Mouse (Mus musculus): Measurements from ENCODE around the gene Miga1. TPM values are rescaled to one million over a fixed set of nuclear protein-coding genes. Genes with fewer than 3 reads are reported as not detected.
A peak's percentile ranks its signal among the peaks of the same experiment; 100 is the strongest.

Gene Miga1
- total RNA-seq, 2 experiments from 2014 or later = 16.9 to 26.8 TPM

DNA sequence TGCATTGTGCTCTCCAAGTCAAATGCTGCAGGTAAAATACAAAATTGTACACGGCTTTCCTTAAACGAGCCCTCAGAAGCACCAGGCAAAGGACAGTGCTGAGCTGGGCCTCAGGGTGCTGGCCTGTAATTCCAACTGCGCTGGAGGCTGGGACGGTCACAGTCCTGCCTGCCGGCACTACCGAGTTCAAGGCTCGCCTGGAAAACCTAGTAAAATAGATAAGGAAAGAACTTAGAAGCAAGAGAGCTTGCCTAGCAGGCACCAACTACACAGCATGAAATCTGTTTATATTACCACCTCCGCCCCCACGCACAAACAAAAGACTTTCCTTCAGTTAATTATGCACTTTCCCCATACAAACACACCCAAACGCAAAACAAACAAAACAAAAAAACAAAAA lies 75.8 kb downstream of the Miga1 start:
- no peak for ATAC-seq (replicated peaks; ENCODE audit: low FRiP score, low TSS enrichment, poor library complexity, severe bottlenecking)

DNA sequence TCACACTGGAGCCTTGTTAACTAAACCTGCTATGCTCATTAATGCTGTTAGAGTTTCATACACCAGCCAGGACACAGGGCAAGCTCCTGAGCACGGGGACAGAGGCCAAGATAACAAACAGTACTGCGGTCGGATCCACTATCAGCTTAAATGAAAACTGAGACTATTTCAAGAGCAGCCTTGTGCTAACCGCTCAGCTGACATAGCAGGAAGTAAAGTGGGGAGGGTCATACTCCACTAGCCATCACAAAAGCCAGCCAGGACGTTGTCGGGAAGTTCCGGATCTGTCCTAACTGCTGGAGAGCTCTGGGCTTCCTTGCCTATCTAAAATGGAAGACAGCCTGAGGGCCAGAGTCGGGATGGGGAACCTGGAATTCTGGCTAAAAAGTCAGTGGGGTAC lies 78.3 kb downstream of the Miga1 start:
- ATAC-seq (replicated peaks; ENCODE audit: low FRiP score, low TSS enrichment, poor library complexity, severe bottlenecking) = peak; percentile 39; the same call in 1 of the 2 replicates

DNA sequence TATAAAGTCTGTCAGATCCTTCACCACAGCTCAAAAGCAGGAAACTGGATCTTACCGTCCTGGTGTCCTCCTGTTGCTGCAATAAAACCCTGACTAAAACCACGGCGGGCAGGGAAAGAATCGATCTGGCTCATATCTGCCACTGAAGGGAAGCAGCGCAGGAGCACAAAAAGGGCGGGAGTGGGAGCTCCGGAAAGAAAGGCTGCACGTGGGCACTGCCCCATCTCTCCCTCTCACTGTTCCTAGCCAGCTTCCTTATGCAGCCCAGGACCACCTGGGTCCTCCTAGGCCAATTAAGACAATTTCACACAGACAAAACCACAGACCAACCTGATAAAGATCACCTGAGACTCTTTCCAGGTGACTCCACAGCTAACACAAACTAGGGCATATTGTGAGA lies 78.8 kb downstream of the Miga1 start:
- ATAC-seq (replicated peaks; ENCODE audit: low FRiP score, low TSS enrichment, poor library complexity, severe bottlenecking) = 0 out of 2 replicates have a peak, but pooled peaks have one; percentile 11

DNA sequence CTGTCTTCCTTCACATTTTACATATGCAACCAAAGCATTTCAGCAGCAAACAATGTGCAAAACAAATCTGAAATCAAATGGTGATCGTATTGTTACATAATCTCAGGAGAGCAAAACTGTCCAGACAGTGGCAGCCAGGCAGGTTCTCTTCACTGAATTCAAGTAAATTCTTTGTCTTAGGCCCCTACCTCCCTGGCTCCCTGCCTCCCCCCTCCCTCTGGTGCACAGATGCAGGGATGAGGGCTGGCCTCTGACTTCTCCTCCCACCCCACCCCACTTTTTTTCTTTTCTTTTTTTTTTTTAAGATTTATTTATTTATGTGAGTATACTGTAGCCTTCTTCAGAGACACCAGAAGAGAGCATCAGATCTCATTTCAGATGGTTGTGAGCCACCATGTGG lies 79.8 kb downstream of the Miga1 start:
- ATAC-seq (replicated peaks; ENCODE audit: low FRiP score, low TSS enrichment, poor library complexity, severe bottlenecking) = no peak

DNA sequence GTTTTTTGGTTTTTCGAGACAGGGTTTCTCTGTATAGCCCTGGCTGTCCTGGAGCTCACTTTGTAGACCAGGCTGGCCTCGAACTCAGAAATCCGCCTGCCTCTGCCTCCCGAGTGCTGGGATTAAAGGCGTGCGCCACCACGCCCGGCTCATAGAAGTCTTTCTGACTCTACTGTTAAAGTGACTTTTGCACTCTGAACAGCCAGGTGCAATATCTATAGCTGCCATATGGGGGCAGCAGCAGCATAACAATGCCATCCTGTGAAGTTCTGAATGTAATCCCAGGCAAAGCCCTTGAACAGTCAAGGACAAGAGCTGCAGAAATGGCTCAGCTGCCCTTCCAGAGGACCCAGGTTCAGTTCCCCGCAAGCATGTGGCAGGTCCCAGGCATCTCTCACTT lies 80.8 kb downstream of the Miga1 start:
- peak; percentile 76 for ATAC-seq (replicated peaks; ENCODE audit: low FRiP score, low TSS enrichment, poor library complexity, severe bottlenecking)

DNA sequence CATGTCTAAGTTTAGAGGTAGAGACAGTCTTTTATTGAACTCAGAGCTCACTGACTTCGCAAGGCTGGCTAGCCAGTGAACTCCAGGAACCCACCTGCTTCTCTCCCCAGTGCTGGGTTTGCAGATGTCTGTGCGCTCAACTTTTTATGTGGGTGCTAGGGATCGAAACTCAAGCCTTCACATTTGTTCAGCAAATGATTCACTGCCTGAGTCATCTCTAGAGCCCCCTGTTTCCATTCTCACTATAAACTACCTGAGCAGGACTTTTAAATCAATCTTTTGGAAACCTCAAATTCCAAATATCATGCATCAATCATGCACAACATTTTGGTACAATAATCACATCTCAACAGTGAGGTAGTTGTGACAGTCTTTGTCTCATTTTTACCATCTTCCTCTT lies 82.7 kb downstream of the Miga1 start:
- no peak for ATAC-seq (replicated peaks; ENCODE audit: low FRiP score, low TSS enrichment, poor library complexity, severe bottlenecking)

DNA sequence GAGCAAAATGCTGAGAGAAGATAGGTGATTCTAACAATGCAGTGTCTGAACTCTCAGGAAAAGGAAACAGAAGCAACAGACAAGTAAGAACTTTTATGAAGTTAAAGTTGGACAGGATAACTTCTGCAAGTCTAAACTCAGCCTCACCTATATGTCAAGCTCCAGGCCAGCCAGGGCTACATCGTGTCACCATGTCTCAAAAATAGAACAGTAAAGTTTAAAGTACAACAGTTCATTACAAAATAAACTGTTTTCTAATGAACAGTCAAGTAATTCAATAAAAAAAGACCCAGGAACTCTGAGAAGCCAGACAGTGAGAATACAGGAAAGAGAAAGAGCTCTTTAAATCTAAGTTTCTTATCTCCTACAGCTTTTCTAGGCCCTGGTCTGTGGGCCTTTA lies 89.7 kb downstream of the Miga1 start:
- no peak for ATAC-seq (replicated peaks; ENCODE audit: low FRiP score, low TSS enrichment, poor library complexity, severe bottlenecking)

DNA sequence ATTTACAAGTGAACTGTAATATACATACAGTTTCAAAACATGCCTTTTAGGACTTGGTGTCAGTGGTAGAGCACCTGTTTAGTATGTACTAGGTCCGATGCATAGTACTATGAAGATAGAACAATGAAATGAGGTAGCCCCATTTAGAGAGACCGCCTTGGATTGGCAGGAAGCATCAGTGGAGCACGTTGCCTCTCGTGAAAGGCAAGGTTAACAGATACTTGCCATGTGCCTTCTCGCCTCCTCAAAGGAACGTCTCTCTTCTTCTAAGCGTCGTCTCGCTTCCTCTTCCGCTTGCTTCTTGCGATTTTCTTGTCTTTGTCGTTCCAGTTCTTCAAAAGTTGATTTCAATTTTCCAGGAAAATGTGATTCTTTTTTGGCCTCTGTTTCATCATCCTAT lies 92.5 kb downstream of the Miga1 start:
- no peak for ATAC-seq (replicated peaks; ENCODE audit: low FRiP score, low TSS enrichment, poor library complexity, severe bottlenecking)

DNA sequence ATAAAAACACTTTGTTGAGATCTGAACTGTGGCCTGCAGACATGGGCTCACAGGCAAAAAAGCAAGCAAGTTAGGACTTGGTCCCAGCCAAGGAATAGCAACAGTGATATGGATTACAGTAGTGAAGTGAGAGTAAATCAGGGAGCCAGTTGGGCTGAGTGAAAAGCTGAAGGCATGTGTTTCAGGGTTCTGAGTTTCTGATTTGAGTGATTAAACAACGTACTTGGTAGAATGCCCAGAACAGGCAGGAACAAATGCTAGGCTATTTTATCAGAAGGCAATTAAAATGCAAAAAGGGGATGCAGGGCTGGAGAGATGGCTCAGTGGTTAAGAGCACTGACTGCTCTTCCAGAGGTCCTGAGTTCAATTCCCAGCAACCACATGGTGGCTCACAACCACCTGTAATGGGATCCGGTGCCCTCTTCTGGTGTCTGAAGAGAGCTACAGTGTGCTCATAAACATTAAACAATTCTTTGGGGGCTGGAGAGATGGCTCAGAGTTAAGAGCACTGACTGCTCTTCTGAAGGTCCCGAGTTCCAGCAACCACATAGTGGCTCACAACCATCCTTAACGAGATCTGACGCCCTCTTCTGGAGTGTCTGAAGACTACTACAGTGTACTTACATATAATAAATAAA lies 94.8 kb downstream of the Miga1 start:
- ATAC-seq (replicated peaks; ENCODE audit: low FRiP score, low TSS enrichment, poor library complexity, severe bottlenecking) = peak; percentile 72

DNA sequence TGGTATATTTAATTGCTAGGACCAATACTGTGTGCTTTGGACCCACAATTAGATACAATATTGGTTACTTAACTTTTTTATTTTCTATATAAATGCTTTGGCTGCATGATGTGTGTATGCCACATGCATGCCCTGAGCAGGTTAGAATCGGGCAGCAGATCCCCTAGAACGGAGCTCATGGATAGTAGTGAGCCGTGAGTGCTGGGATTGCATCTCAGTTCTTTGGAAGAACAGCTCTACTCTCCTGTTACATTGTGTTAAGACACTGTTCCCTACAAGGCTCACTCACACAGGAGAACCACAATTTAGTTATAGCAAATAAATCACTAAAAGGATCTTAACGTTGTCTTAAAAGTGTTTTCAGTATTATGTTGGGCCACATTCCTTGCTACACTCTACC lies 96.9 kb downstream of the Miga1 start:
- ATAC-seq (replicated peaks; ENCODE audit: low FRiP score, low TSS enrichment, poor library complexity, severe bottlenecking) = no peak

DNA sequence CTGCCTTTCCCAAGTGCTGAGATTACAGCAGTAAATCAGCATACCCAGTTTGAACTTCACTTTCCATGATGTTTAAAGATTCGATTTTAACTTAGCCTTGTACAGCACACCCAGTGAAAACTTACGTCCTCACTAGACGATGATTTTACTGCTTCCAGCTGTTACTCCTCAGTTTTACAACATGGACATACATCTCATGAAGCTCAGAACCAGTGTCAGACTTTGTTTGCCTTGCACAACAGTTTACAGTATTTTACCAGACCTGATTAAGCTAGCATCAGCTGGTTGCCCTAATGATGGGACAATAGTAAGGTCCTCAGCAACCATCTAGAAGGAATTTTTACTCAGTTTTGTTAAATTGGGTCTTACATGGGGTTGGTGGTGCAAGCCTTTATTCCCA lies 99.1 kb downstream of the Miga1 start:
- ATAC-seq (replicated peaks; ENCODE audit: low FRiP score, low TSS enrichment, poor library complexity, severe bottlenecking) = no peak

DNA sequence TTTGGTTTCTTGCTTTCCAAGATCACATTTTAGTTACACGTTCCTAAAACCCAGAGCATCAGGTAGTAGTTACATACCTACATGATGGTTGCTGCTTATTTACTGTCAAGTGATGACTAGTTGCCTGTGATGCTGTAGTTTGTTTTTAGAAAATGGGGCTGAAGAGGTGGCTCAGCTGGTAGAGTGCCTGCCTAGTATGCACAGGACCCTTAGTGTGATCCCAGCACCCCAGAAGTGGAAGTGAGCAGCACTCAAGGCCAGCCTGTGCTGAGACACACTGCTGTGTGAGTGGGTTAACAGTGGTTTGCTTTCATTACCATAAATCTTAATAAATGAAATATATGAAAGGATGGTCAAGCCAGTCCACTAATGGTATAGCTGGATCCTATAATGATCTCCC lies 100.6 kb downstream of the Miga1 start:
- no peak for ATAC-seq (replicated peaks; ENCODE audit: low FRiP score, low TSS enrichment, poor library complexity, severe bottlenecking)

DNA sequence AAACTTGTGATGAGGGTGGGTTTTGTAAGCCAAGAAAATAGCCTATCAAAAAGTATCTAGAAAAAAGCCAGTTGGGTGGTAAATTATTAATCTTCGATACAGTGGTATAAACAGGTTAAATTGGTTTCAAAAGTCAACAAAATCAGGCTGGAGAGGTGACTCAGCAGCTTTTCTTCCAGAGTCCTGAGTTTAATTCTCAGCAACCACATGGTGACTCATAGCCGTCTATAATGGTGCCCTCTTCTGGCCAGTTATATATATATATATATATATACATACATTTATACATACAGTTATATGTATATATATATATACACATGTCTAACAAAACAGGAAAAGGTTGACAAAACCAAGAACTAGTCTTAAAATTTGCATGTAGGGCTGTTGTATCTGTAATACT lies 101.4 kb downstream of the Miga1 start:
- peak; percentile 53 for ATAC-seq (replicated peaks; ENCODE audit: low FRiP score, low TSS enrichment, poor library complexity, severe bottlenecking)

DNA sequence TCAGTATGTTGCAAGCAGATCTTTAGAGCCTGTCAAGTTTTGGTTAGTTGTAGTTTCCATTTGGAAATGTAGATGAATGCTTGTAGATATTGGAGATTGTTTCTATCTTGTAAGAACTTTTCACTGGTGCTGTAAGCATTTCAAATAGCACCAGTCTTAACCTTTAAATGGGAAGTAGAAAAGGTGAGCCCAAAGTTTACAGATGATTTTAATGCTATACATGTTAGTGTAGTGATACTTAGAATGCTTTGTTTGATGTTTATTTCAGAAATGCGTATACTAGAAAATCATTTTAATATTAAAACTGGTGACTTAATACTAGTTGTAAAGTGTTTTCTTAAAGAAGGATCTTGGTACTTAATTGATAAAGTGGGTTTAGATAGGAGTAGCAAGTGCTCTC lies 104.4 kb downstream of the Miga1 start:
- ATAC-seq (replicated peaks; ENCODE audit: low FRiP score, low TSS enrichment, poor library complexity, severe bottlenecking) = no peak

DNA sequence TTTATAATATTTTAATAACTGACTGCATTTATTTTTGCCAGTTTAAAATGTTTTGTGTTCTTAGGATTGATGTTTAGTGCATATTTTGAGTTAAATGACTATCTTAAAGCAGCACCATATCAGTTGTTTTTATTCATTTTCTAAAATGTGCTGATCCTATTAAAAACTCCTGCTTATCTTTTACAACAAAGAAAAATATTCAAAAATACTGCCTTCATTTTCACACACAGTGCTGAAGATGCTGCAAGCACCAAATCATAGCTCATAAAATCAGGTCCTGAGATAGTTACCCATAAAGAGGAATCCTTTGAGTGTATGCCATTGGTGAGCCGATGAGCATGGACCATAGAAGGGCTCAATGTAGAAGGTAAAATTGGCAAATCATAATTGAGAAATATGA lies 105.0 kb downstream of the Miga1 start:
- ATAC-seq (replicated peaks; ENCODE audit: low FRiP score, low TSS enrichment, poor library complexity, severe bottlenecking) = no peak

DNA sequence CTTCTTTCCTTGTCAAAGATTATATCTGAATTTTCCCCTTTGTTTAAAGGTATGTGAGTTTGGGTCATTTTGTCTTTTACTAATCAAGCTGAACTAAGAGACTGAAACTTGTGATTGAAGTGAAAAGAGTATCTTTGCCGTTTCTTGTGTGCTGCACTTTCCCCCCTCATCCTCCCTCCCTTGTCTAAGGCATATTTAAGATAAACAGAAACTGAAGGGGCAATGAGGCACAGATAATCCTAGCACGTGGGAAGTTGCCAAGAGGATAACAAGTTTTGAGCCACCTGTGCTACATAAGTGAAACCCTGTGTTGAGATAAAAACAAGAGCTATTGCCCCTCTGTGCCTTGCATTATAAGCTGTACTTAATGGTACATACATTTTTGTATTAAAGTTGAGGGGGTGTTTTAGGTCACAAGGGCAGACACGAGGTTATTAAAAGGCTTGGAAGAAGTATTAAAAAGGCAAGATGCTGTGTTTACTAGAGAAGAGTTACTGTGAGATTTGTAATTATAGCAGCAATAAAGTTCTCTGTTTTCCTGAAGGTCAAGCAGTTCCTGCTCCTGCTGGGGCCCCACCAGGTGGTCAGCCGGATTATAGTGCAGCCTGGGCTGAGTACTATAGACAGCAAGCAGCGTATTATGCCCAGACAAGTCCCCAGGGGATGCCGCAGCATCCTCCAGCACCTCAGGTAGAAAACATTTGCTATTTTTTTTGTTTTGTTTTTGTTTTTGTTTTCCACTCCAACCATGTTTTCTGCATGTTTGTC lies 108.7 kb downstream of the Miga1 start:
- ATAC-seq (replicated peaks; ENCODE audit: low FRiP score, low TSS enrichment, poor library complexity, severe bottlenecking) = peak; percentile 91

DNA sequence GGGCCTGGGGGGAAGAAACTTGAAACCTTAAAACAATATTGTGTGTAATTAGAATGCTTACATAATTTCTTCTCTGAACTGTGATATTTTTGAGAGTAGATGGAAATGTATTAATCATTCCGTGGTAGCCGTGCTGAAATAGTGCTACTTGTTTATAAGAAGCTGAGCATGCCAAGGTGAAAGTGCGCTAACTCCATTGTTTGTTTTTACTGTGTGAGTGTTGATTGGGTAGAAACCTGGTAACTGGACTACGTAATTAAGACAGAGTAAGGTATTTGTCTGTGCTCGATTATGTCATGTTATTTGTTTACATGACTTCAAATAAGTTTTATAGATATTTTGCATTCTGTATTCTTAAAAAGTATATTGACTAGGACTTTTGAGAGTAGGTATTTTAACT lies 110.9 kb downstream of the Miga1 start:
- no peak for ATAC-seq (replicated peaks; ENCODE audit: low FRiP score, low TSS enrichment, poor library complexity, severe bottlenecking)

DNA sequence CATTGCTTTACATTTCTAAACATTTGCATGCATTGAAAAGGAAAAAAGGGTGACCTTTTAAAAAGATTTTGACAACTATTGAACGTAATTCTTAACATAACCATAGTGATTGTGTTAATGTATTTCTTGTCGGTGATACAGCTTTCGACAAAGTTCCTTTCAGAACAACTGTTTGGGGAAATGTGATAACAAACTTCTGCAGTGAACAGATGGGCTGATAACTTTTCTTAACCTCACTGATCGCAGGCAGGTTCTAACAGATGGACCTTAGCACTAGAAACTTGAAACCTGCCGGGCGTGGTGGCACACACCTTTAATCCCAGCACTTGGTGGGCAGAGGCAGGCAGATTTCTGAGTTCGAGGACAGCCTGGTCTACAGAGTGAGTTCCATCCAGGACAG lies 111.4 kb downstream of the Miga1 start:
- ATAC-seq (replicated peaks; ENCODE audit: low FRiP score, low TSS enrichment, poor library complexity, severe bottlenecking) = no peak

DNA sequence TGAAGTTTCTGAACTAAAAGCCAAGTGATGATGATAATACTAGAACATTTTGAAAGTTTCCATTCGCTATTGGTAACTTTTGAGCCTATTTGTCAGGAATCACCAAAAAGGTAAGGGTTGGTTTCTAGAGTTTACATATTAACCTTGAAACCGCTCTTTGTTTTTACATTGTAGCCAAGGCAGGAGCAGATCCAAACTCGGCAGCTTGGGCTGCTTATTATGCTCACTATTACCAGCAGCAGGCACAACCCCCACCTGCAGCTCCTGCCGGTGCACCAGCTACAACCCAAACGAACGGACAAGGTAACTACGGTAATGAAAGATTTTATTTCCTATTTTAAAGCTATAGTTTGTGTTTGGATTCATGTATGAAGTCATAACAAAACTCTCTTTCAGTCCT lies 114.3 kb downstream of the Miga1 start:
- no peak for ATAC-seq (replicated peaks; ENCODE audit: low FRiP score, low TSS enrichment, poor library complexity, severe bottlenecking)

DNA sequence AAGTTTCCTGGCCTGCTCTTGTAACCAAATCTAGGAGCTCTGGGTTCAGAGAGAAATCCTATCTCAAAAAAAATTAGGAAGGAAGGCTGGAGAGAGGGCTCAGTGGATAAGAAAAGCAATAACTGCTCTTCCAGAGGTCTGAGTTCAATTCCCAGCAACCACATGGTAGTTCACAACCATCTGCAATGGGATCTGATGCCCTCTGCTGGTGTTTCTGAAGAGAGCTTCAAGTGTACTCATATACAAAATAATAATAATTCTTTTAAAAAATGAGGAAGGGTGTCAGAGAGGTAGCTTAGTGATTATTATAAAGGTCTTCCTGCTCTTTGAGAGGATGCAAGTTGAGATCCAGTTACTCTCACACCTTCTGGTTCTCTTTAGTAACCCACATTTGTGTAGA lies 115.3 kb downstream of the Miga1 start:
- ATAC-seq (replicated peaks; ENCODE audit: low FRiP score, low TSS enrichment, poor library complexity, severe bottlenecking) = no peak

Data from megakaryocyte-erythroid progenitor cell, adult 5-6 weeks (primary cell).